Mouse (Mus musculus): ENCODE measurements around the gene Dnm2.
"Not testable (repeated sequence)": the region's sequence is repeated elsewhere in the genome, so short reads cannot be mapped to it uniquely, and the experiment has no call there.

Dnm2 gene

DNA sequence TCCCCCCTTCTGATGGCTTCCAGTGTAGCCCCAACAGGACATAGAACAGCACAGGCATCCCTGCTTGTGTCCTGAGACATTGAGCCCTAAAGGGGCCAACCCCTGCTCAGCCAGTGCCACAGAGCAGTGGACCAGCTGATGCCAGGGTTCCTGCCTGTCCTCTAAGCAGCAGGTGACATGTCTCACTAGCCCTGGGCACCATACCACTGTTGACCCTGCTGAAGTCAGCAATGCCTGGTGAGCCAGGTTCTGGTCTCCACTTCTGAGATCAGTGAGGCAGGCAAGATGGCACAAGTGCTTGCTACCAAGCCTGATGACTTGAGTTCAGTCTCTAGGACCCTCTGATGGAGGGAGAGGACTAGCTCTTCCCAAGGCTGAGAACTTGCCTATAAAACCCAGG is 81.1 kb downstream of the Dnm2 start:
- DNase-seq (ENCODE audit: low read depth, low spot score), result no peak

DNA sequence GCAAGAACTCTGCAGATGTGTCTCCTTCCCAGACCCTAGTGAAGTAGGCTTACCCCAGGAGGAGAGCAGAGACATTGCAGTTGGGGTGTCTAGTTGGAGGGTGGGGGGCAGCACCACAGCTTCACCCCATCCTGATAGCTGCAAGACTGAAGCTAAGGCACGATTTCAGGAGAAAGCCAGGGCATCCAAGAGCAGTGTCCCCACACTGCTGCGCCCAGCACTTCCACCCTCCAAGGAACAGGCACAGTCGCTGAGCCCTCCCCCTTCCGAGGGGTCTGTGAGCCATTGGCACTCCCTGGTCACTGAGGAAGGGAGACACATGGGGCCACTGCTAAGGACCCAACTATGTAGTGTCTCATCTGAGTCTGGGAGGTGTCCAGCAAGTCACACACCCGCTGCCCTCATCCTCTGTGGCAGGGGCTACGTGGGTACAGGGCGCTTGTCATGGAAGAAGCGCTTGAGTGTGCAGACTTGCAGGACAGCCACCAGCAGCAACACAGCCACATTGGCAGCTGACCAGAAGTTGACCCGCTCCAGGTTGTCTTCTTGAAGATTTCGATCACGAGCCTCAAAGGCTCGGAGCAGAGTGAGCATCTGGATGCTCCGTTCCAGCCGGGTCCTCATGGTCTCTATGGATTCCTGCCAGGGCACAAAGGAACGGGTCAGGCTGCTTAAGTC is 83.2 kb downstream of the Dnm2 start:
- DNase-seq (ENCODE audit: low read depth, low spot score), result no peak

DNA sequence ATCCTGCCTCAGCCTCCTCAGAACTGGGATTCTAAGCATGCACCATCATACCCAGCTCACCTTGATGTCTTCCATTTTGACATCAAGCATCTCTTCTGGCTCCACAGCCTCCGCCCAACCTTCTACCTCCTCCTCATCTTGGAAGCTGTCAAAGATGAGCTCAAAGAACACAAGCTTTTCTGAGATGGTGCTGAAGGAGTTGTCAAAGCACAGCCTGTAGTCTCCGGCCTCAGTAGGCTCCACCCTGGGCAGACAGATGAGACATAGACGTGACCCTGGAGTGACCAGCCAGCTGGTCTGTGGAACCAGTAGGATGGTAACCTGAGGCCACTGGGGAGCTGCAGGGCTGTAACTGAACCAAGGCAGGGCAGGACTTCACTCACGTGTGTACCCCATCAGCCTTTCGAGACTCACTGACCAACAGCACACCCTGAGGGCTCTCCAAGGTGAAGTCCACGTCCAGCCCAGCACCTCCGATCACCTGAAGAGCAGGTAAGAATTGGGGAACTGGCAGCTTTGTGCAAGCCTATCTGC is 84.2 kb downstream of the Dnm2 start:
- DNase-seq (ENCODE audit: low read depth, low spot score), result no peak

DNA sequence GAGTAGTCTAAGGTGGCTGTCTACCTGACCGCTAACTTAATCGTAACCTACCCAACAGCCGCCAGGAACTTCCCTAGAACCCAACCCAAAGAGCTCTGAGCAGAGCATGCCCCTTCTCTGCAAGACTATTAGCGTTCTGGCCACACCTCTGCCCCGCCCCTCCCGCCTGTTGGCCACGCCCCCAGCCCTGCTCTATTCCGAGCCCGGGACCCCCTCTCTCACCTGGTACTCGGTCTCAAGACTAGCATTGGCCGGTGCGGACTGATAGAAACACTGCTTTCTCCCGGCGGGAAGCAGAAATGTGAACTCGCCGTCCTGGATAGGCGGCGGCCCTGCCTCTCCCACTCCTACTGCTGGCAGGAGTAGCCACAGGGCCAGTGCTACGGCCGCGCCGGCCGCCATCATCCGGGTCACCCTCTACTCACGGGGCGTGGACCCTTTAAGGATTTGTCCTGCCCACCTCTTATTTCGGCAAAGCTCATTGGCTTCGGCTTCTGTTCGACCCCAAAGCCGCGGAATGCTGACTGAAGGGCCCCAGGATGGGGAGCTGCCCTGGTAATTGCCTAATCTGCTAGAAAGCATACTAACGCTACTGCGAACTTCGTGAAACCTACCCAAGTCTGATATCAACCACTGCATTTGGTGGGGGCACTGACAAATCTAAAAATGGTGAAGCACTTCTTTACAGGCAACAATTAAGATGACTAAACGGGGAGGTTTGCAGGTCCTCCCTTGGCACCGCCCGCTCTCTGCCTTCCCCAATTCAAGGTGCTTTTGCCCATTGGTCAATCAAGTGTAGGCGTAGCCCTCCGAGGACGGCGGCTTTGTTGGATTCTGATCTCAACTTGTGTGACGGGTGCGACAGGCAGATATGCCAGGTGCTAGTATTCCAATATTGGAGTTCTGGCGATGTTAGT is 85.3 kb downstream of the Dnm2 start, which contains the start of gene Tmed1:
Gene Tmed1 (minus strand): TSS at position 481 of the 917 bp plus-strand sequence.
- DNase-seq (ENCODE audit: low read depth, low spot score), result peak; percentile 93

DNA sequence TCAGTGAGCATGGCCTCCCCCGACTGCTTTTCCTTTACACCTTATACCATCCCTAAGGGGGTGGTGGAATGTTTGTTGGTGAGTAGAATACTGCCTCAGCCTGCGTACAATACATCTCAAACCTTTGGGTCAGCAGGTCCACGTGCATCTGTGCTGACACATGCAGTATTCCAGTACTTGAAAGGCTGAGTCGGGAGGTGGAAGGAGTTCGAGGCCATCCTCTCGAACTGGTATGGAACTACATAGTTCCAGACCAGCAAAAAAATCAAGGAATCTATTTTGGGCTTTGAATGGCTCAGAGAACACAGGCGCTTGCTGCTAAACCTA is 85.9 kb downstream of the Dnm2 start:
- DNase-seq (ENCODE audit: low read depth, low spot score), result no peak

DNA sequence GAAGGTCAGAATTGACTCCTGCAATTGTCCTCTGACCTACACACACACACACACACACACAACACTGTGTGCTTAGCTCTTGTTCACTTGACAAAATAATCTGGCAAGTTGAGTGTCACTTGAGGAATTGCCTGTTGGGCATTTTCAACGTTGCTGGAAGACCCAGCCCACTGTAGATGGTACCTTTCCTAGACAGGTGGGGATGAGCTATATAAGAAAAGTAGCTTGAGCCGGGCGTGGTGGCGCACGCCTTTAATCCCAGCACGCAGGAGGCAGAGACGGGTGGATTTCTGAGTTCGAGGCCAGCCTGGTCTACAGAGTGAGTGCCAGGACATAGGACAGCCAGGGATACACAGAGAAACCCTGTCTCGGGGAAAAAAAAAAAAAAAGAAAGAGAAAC is 86.3 kb downstream of the Dnm2 start:
- DNase-seq (ENCODE audit: low read depth, low spot score), result no peak

DNA sequence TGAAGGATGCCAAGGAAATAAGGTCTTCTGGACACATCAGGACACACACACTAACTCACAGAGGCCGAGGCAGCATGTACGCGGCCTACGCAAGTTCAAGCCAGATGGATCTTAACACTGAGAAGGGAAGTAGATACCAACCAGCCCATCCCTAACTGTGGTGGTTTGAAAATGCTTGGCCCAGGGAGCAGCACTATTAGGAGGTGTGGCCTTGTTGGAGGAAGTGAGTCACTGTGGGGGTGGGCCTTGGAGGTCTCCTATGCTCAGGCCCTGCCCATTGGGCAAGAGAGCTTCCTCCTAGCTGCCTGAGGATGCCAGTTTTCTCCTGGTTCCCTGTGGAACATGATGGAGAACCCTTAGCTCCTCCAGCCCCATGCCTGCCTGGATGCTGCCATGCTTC is 88.8 kb downstream of the Dnm2 start:
- no peak for DNase-seq (ENCODE audit: low read depth, low spot score)

DNA sequence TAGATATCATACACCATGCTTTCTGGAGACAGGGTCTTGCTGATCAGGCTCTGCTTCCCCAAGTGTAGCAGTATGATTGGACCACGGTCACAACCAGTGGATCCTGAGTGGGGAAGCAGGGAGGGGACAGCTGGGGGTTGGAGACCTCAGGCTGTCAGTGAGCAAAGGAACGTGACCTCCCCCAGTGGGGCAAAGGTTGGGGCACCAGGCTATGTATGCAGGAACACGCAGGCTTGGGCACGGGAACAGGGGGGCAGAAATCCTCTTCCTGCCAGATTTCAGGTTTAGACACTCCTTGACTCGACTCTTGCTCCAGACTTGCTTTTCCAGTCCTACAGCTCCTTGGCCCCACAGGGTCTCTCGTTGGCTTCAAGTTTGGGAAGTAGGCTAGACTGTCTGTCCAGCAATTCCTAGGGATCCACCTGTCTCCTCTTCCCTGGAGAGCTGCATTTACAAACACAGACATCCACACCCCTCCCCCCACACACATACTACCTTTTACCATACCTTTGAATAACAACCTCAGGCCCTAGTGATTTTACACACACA is 93.3 kb downstream of the Dnm2 start:
- no peak for DNase-seq (ENCODE audit: low read depth, low spot score)

DNA sequence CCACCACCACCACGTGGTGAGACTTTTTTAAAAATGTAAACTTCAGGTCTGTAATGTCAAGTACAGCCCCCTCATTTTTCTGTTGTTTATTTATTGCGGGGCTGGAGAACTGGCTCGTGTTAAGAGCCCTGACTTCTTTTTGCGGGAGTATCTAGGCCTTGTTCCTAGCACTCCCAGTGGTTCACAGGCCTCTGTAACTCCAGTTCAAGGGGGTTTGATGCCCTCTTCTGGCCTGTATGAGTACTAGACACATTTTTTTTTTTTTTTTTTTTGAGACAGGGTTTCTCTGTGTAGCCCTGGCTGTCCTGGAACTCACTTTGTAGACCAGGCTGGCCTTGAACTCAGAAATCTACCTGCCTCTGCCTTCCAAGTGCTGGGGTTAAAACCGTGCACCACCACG is 94.0 kb downstream of the Dnm2 start:
- DNase-seq (ENCODE audit: low read depth, low spot score), result not testable (repeated sequence)

DNA sequence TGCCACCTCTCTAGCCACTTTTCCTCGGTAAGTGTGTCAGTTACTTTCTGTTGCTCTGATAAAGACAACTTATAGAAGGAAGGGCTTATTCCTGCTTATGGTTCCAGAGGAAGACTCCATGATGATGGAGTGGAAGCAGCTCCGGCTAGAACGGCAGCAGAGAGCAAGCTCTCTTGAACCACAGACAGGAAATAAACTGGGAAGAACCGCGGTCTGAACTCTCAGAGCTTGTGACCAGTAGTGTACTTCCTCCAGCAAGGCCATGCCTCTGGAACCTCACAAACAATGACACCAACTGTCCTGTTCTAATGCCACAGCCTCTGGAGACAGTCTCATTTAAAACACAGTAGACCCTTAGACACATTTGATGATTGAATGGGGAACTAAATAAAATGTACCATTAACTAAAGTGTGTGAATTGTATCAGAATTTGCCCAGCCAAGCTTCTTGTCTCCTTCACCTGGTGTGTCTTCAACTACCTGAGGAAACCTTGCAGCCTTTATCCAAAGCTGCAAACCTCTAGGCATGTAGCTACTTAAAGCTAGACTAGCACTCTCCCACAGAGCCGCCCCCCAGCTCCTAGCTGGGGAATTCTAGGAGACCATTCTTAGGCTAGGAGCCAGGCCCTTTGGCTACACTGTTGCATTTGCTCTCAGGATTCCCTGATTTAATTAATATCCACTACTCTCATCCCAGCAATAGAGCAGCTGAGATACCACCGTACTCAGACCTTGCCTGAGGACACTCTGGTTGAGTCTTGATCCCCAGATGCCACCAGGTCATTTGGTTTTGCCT is 100.6 kb downstream of the Dnm2 start:
- DNase-seq (ENCODE audit: low read depth, low spot score), result no peak

DNA sequence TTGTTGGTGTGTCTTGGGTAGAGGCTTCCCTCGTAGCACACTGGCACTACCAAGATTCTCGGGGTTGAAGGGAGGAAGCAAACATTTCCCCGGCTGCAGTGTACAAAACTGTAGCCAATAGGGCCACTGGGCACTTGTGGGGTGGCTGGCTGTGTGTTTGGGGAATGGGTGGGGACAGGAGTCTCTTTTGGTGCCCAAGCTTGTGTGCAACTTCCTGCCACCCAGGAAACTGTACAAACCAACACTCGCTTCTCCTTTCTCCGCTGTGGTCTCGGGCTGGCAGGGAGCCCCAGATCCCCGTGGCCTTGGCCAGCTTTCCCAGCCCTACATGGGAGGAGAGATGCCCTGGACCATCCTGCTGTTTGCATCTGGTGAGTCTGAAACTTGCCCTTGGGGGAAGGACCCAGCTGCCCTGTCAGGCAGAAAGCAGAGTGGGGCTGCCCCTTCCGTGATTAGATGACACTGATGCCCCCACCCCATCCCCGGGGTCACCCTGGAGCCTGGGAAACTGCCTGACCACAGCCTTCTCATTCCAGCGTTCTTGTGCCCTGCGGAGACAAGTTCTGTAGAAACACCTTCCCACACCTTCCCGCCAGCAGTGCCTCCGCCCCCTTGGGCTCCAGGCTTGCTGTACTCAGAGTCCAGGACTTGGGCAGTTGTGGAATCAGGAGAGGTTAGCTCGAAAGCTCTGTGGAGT is 101.4 kb downstream of the Dnm2 start, which contains the start of gene AB124611:
Gene AB124611 (plus strand): TSS at position 240 of the 697 bp plus-strand sequence.
- DNase-seq (ENCODE audit: low read depth, low spot score), result no peak

DNA sequence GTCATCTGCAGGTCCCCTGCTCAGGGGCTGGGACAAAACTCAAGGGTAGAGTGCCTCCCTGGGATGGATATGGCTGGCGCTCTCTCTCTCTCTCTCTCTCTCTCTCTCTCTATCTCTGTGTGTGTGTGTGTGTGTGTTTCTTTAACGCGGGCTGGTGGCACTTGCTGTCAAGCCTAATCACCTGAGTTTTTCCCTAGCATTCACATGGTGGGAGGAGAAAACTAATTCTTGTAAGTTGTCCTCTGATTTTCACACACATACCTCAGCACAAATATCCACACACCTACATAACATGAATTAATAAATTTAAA is 101.9 kb downstream of the Dnm2 start:
- DNase-seq (ENCODE audit: low read depth, low spot score), result no peak

DNA sequence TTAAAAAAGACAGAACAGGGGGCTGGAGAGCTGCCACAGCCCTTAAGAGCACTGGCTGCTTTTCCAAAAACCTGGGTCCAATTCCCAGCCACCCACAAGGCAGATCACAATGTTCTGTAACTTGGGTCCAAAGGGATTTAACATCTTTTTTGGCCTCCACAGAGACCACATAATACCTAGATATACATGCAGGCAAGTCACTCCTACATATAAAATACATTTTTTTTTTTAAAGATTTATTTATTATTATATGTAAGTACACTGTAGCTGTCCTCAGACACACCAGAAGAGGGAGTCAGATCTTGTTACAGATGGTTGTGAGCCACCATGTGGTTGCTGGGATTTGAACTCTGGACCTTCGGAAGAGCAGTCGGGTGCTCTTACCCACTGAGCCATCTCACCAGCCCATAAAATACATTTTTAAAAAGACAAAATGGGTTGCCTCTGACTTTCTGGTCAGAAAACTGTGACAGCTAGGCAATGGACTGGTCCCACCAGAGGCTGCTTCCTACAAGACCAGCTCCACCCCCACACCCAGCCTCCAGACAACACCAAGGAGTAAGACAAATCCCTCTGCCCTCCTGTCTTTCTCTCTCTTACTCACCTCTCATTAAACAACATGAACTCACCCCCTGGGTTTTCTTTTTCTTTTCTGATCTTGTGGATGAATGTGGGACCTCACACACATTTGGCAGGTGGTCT is 102.5 kb downstream of the Dnm2 start:
- no peak for DNase-seq (ENCODE audit: low read depth, low spot score)

DNA sequence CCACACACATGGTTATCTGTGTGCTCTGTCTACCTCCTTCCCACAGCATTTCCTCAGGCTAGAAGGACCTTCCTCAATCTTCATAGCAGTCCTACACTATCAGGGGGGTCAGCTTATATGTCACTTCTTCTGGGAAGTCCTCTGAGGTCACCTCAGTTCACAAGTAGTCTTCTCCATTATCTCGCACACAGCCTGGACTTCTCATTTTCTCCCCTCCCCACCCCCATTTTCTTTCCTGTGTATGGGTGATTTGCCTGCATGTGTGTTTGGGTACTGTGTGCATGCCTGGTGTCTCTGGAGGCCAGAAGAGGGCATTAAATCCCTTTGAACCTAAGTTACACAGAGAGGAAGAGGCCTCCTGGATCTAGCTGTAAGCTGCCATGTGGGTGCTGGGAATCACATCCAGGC is 103.2 kb downstream of the Dnm2 start:
- no peak for DNase-seq (ENCODE audit: low read depth, low spot score)

DNA sequence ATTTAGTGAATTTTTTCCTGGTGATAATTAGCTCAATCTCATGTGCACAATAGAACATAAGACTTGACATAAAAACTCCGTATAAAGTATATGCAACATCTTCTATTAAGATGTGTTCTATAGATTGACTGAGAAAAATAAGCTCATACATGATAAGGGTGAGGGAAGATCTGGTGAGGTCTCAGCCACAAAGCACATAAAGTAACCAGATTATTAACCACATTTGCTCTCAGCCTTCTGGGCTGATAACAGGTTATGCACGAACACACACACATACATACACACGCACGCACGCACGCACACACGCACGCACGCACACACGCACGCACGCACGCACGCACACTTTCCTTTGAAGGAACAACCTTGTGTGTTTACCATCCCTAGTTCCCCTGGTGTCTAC is 111.8 kb downstream of the Dnm2 start:
- no peak for DNase-seq (ENCODE audit: low read depth, low spot score)

DNA sequence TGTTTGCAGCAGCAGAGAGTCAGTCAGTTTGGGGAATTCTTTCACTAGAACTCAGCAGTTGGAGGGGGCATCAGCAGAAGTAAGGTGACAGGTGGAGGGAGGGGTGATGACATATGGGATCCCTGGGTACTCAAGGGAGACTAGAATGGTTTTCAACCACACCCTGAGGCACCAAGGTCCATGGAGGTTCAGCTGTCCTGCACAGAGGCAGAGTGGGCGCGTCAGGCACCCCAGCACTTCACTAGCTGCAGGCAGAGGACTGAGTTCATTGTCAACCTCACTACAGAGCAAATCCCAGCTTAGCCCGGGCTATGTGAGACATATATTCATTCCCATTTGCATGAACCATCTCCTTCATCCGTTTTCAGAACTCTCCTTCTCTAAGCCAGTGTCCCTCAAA is 112.3 kb downstream of the Dnm2 start:
- no peak for DNase-seq (ENCODE audit: low read depth, low spot score)

DNA sequence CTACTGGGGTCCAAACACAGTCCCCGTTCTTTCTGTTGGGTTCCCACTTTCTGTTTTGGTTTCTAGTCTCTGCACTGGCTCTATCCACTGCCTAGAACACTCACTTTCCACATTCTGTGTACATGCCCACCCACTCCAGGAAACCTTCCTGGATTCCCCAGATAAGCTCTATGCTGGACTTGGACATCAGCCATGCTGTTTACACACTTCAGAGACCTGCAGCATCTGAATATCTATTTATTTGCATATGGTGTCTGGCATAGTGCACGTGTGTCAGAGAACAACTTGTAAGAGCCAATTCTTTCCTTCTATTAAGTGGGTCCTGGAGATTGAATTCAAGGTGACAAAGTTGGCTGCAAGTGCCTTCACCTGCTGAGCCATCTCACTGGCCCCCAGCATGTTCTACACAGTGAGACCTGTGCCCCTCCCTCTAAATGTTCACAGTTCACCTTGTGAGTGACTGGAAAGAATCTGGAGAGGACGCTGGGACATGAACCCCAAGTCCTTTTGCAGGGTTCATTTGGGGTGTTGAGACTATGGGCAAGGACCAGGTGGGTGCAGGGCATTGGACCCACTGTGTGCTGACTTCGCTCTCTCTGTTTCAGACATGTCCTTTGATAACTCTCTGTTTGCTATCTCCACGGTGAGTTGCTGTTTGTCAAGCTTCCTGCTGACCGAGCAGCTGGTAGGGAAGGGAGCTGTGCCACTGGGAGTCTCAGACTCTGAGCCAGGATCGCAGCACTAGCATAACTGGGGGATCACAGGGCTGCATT is 115.5 kb downstream of the Dnm2 start:
- DNase-seq (ENCODE audit: low read depth, low spot score), result no peak

DNA sequence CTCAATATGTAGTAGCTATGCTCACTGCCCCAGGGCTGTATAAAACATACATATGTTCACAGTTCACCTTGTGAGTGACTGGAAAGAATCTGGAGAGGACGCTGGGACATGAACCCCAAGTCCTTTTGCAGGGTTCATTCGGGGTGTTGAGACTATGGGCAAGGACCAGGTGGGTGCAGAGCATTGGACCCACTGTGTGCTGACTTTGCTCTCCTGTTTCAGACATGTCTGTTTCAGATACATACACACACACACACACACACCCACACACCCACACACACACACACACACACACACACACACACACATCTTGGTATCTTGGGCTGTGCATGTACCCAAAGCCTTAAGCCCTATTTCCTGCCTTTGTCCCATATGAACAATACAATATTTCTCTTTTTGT is 117.3 kb downstream of the Dnm2 start:
- not testable (repeated sequence) for DNase-seq (ENCODE audit: low read depth, low spot score)

DNA sequence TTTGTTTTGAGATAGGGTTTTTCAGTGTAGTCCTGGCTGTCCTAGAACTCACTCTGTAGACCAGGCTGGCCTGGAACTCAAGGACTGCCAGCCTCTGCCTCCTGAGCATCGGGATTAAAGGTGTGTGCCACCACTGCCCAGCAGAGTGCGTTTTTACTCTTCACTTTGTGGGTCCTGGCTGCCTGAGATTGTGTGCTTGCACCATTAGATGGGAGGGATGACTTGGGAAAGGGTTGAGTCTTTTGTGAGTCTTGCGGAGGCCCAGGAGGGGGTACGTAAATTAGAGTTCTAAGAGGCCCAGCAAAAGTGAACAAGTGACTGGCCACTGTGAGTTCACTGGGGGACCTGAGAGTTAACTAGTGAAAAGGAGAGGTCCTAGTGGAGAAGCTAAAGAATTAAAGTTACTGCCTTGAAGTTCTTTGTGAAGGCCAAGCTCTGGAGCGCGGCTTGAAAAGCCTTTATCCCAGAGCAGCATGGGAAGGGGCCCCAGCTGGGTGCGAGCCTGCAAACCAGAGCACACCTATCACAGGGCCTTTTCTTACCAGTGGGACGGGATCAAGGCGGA is 120.7 kb downstream of the Dnm2 start:
- no peak for DNase-seq (ENCODE audit: low read depth, low spot score)

All from brain, embryonic 18.5 days (tissue).